Mouse (Mus musculus) c-Kit-negative CD71-positive TER-119-positive erythroid progenitor cells, embryonic 14.5 days (primary cell): ENCODE measurements around the gene Ppp1r3g.
"Not testable (repeated sequence)": the region's sequence is repeated elsewhere in the genome, so short reads cannot be mapped to it uniquely, and the experiment has no call there.

Experiments
- DNase-seq: peaks from one replicate; pipeline ENCODE4 v3.0.0-alpha.2; 2013; ENCODE audit warnings: low read depth, low spot score

Gene Ppp1r3g

GRCm38 (mm10) chr13:35958539-35958938, at the start of gene Ppp1r3g:
Gene Ppp1r3g (plus strand): TSS chr13:35958839.
- DNase-seq = no peak

GRCm38 (mm10) chr13:35911476-35911875, 47.2 kb upstream of the Ppp1r3g start:
- DNase-seq = no peak

- DNase-seq = no peak
These were observed 20.6 kb upstream of the Ppp1r3g start for GRCm38 (mm10) chr13:35937991-35938390.

GRCm38 (mm10) chr13:35939871-35940665, 18.6 kb upstream of the Ppp1r3g start:
- DNase-seq = no peak

- DNase-seq = no peak
These were observed 17.7 kb upstream of the Ppp1r3g start for GRCm38 (mm10) chr13:35940934-35941333.

- no peak for DNase-seq
These were observed 11.8 kb upstream of the Ppp1r3g start for GRCm38 (mm10) chr13:35946659-35947353.

GRCm38 (mm10) chr13:35947354-35948000, 11.2 kb upstream of the Ppp1r3g start:
- peak; percentile 59 for DNase-seq

GRCm38 (mm10) chr13:35949814-35950455, 8.7 kb upstream of the Ppp1r3g start:
- DNase-seq = no peak

GRCm38 (mm10) chr13:35959391-35960067, 890 bp downstream of the Ppp1r3g start:
- DNase-seq = no peak

- DNase-seq = no peak
These were observed 4.9 kb downstream of the Ppp1r3g start for GRCm38 (mm10) chr13:35963583-35963982.

- DNase-seq = no peak
These were observed 9.1 kb downstream of the Ppp1r3g start for GRCm38 (mm10) chr13:35967690-35968089.

- no peak for DNase-seq
These were observed 9.6 kb downstream of the Ppp1r3g start for GRCm38 (mm10) chr13:35968131-35968718.

GRCm38 (mm10) chr13:35968719-35969430, 10.2 kb downstream of the Ppp1r3g start:
- DNase-seq = no peak

- no peak for DNase-seq
These were observed 10.7 kb downstream of the Ppp1r3g start for GRCm38 (mm10) chr13:35969431-35969721.

GRCm38 (mm10) chr13:35969829-35970228, 11.2 kb downstream of the Ppp1r3g start:
- no peak for DNase-seq

GRCm38 (mm10) chr13:35976912-35977311, 18.3 kb downstream of the Ppp1r3g start:
- DNase-seq = no peak

GRCm38 (mm10) chr13:35980471-35980870, 21.8 kb downstream of the Ppp1r3g start:
- DNase-seq = no peak

- no peak for DNase-seq
These were observed 24.3 kb downstream of the Ppp1r3g start for GRCm38 (mm10) chr13:35982985-35983384.

GRCm38 (mm10) chr13:35989329-35989728, 30.7 kb downstream of the Ppp1r3g start:
- no peak for DNase-seq

- DNase-seq = not testable (repeated sequence)
These were observed 32.5 kb downstream of the Ppp1r3g start for GRCm38 (mm10) chr13:35991185-35991584.

- DNase-seq = no peak
These were observed 35.4 kb downstream of the Ppp1r3g start for GRCm38 (mm10) chr13:35994067-35994466.
